Mouse (Mus musculus): ENCODE results near the gene Tmem97.

GRCm38 (mm10) chr11:78594271-78594964 lies 43.8 kb upstream of the Tmem97 start:
- TF ChIP-seq POLR2A (IDR thresholded peaks at IDR 0.05; ENCODE audit: borderline replicate concordance, extremely low read depth, insufficient read depth, insufficient read length, poor library complexity, severe bottlenecking), result no peak
- TF ChIP-seq CTCF (IDR thresholded peaks at IDR 0.05; ENCODE audit: borderline replicate concordance, extremely low read depth, insufficient read depth, insufficient read length), result no peak

Data from brain, embryonic 14.5 days (tissue).